Mouse (Mus musculus): Measurements from ENCODE around the gene Msto1.
"Not testable (repeated sequence)": the region's sequence is repeated elsewhere in the genome, so short reads cannot be mapped to it uniquely, and the experiment has no call there.

Msto1 gene

GRCm38 (mm10) chr3:88904803-88905202, 9.0 kb downstream of the Msto1 start:
- no peak for DNase-seq

GRCm38 (mm10) chr3:88893011-88893410, 20.8 kb downstream of the Msto1 start:
- not testable (repeated sequence) for DNase-seq

GRCm38 (mm10) chr3:88882536-88882935, 31.3 kb downstream of the Msto1 start:
- not testable (repeated sequence) for DNase-seq

- not testable (repeated sequence) for DNase-seq
Measured at GRCm38 (mm10) chr3:88868449-88868848, 45.4 kb downstream of the Msto1 start.

GRCm38 (mm10) chr3:88867177-88867576, 46.6 kb downstream of the Msto1 start:
- not testable (repeated sequence) for DNase-seq

GRCm38 (mm10) chr3:88866735-88867134, 47.1 kb downstream of the Msto1 start:
- not testable (repeated sequence) for DNase-seq

- no peak for DNase-seq
Measured at GRCm38 (mm10) chr3:88862129-88862528, 51.7 kb downstream of the Msto1 start.

- no peak for DNase-seq
Measured at GRCm38 (mm10) chr3:88855837-88856236, 58.0 kb downstream of the Msto1 start.
